Mouse (Mus musculus): ENCODE measurements around the gene Ngef. TPM values are rescaled to one million over a fixed set of nuclear protein-coding genes. Genes with fewer than 3 reads are reported as not detected.
A peak's percentile ranks its signal among the peaks of the same experiment; 100 is the strongest.

Ngef gene
- polyA plus RNA-seq, 1 experiment from 2014 or later: 2.9 TPM

DNA sequence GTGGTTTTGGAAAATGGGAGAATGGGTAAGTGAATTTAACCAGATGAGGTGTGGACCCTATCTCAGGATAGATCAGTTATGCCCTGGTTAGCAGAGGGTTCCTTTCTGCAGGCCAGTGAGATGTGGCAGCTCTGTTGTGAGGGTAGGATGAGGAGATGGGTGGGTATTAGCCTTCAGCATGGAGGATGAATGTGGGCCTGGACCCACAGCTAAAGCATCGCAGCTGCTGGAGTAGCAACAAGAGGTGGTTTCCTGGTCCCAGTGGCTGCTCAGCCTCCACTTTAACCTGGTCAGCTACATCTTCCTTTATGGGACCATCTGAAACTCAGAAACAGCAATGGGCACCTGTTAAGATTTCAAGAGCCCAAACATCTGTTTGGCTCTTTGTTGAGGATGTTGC lies 117.2 kb downstream of the Ngef start:
- no peak overlapping the region for H3K4me2 ChIP-seq (replicated peaks; ENCODE audit: low read depth, low read length)
- no peaks in the 10 kb centered on the region for H3K4me1 ChIP-seq (replicated peaks; ENCODE audit: control insufficient read depth, insufficient read depth, low read length)
- no peaks in the 10 kb centered on the region for H3K36me3 ChIP-seq (ENCODE audit: control insufficient read depth, insufficient read depth, low read length)
- no peaks in the 10 kb centered on the region for H3K27me3 ChIP-seq (ENCODE audit: control insufficient read depth, insufficient read depth, low read length)
- no peaks in the 10 kb centered on the region for H3K9me3 ChIP-seq (ENCODE audit: control insufficient read depth, low read length)
- no peak overlapping the region for H3K27ac ChIP-seq (ENCODE audit: low read depth, low read length)
- WGBS: 100% methylated on average over 1 of the region's 1 CpGs
- H3K9ac ChIP-seq (ENCODE audit: low read depth, low read length): no peak overlapping the region
- ATAC-seq (ENCODE audit: low FRiP score): no peak
- H3K4me3 ChIP-seq (ENCODE audit: low read depth, low read length): no peak overlapping the region
- no peak for DNase-seq (ENCODE audit: low spot score)

DNA sequence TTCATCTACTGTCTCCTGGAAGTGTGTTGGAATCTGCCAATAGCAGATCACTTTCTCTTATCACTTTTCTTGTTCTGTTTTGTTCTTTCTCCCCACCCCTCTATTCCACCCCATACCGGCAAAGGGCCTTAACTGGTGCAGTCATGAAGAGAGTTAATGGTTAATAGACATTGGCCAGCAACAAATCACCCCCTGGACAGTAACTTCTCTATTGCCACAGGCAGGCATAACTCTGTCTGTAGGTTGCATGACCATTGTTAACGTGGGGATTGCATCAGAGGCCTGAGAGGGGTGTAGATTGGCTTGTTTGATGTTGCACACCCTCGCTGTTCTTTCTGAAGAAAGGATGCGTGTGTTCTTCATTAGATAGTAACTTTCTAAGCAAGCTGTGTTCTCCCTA lies 124.2 kb downstream of the Ngef start:
- no peaks in the 10 kb centered on the region for H3K27me3 ChIP-seq (ENCODE audit: control insufficient read depth, insufficient read depth, low read length)
- ATAC-seq (ENCODE audit: low FRiP score): no peak
- H3K4me2 ChIP-seq (replicated peaks; ENCODE audit: low read depth, low read length): no peak overlapping the region
- 0 out of 2 replicates have a peak, but pooled peaks cover 3% of the 10 kb centered on the region for H3K36me3 ChIP-seq (ENCODE audit: control insufficient read depth, insufficient read depth, low read length)
- no peak overlapping the region for H3K27ac ChIP-seq (ENCODE audit: low read depth, low read length)
- WGBS: 89% methylated on average over 4 of the region's 4 CpGs
- no peak overlapping the region for H3K4me3 ChIP-seq (ENCODE audit: low read depth, low read length)
- no peak for DNase-seq (ENCODE audit: low spot score)
- H3K9me3 ChIP-seq (ENCODE audit: control insufficient read depth, low read length): no peaks in the 10 kb centered on the region
- no peaks in the 10 kb centered on the region for H3K4me1 ChIP-seq (replicated peaks; ENCODE audit: control insufficient read depth, insufficient read depth, low read length)
- no peak overlapping the region for H3K9ac ChIP-seq (ENCODE audit: low read depth, low read length)

DNA sequence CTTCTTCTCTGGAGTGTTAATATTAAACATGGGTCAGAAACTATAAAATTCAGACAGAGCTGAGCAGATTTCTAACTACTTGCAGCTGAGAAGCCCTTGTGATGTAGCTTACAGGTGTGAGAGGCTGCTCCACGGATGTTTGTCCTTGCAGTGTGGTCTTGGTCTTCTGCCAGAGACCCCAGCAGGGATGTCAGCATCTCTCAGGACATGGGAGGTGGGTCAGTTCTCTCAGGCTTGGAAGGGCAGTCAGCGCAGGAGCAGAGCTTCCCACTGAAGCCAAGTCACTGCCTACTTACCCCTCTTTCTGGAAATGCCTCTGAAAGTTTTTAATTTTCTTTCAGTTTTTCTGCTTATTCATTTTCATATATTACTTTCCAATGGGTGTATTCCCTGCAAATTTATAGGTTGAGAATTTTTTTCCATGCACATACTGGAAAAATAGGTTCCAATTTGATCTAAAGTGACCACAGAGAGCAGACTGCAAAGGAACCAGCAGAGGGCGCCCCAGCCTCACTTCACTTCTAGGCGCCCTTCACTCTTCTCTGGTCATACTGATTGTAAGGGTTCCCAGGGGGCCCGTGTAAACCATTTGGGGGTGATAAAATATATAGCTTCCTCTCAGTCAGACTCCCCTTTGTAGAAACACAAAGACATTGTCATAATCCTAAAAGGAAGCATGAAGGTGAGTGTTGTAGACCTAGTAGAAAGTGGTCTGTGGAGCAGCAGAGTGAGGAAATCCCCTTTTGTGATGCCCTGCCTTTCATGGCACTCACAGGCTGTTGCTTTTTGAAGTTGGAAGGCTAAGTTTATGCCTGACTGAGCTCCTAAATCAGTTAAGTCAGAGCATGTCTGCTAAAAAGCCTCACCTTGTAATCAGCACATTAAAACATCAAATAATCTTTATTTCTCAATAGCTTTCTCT lies 126.2 kb downstream of the Ngef start:
- ATAC-seq (ENCODE audit: low FRiP score) (no peak), DNase-seq (ENCODE audit: low spot score) (peak; percentile 84)
- H3K4me1 ChIP-seq (replicated peaks; ENCODE audit: control insufficient read depth, insufficient read depth, low read length): no peaks in the 10 kb centered on the region
- H3K27me3 ChIP-seq (ENCODE audit: control insufficient read depth, insufficient read depth, low read length): no peaks in the 10 kb centered on the region
- no peaks in the 10 kb centered on the region for H3K9me3 ChIP-seq (ENCODE audit: control insufficient read depth, low read length)
- H3K27ac ChIP-seq (ENCODE audit: low read depth, low read length): no peak overlapping the region
- WGBS: 40% methylated on average over 5 of the region's 5 CpGs
- 0 out of 2 replicates have a peak, but pooled peaks cover 3% of the 10 kb centered on the region for H3K36me3 ChIP-seq (ENCODE audit: control insufficient read depth, insufficient read depth, low read length)
- no peak overlapping the region for H3K9ac ChIP-seq (ENCODE audit: low read depth, low read length)
- no peak overlapping the region for H3K4me3 ChIP-seq (ENCODE audit: low read depth, low read length)
- no peak overlapping the region for H3K4me2 ChIP-seq (replicated peaks; ENCODE audit: low read depth, low read length)

- no peaks in the 10 kb centered on the region for H3K9me3 ChIP-seq (ENCODE audit: control insufficient read depth, low read length)
- no peak for DNase-seq (ENCODE audit: low spot score)
- H3K27me3 ChIP-seq (ENCODE audit: control insufficient read depth, insufficient read depth, low read length): no peaks in the 10 kb centered on the region
- peaks cover 9% of the 10 kb centered on the region; the same call in 1 of the 2 replicates for H3K36me3 ChIP-seq (ENCODE audit: control insufficient read depth, insufficient read depth, low read length)
- WGBS: 89% methylated on average over 6 of the region's 6 CpGs
- no peak overlapping the region for H3K4me2 ChIP-seq (replicated peaks; ENCODE audit: low read depth, low read length)
- no peaks in the 10 kb centered on the region for H3K4me1 ChIP-seq (replicated peaks; ENCODE audit: control insufficient read depth, insufficient read depth, low read length)
- no peak overlapping the region for H3K27ac ChIP-seq (ENCODE audit: low read depth, low read length)
- no peak overlapping the region for H3K4me3 ChIP-seq (ENCODE audit: low read depth, low read length)
- no peak for ATAC-seq (ENCODE audit: low FRiP score)
- no peak overlapping the region for H3K9ac ChIP-seq (ENCODE audit: low read depth, low read length)
These were observed 137.1 kb downstream of the Ngef start for GRCm38 (mm10) chr1:87436583-87436982.

- no peak overlapping the region for H3K4me3 ChIP-seq (ENCODE audit: low read depth, low read length)
- peaks cover 7% of the 10 kb centered on the region; the same call in 1 of the 2 replicates for H3K36me3 ChIP-seq (ENCODE audit: control insufficient read depth, insufficient read depth, low read length)
- H3K9me3 ChIP-seq (ENCODE audit: control insufficient read depth, low read length): no peaks in the 10 kb centered on the region
- no peak overlapping the region for H3K9ac ChIP-seq (ENCODE audit: low read depth, low read length)
- ATAC-seq (ENCODE audit: low FRiP score) (no peak), DNase-seq (ENCODE audit: low spot score) (no peak)
- no peaks in the 10 kb centered on the region for H3K27me3 ChIP-seq (ENCODE audit: control insufficient read depth, insufficient read depth, low read length)
- no peaks in the 10 kb centered on the region for H3K4me1 ChIP-seq (replicated peaks; ENCODE audit: control insufficient read depth, insufficient read depth, low read length)
- no peak overlapping the region for H3K4me2 ChIP-seq (replicated peaks; ENCODE audit: low read depth, low read length)
- H3K27ac ChIP-seq (ENCODE audit: low read depth, low read length): no peak overlapping the region
- WGBS: 93% methylated on average over 2 of the region's 2 CpGs
These were observed 138.5 kb downstream of the Ngef start for GRCm38 (mm10) chr1:87435125-87435524.

Other genes with a start within 250 kb of the Ngef start
- gene Gigyf2, start 246.9 kb downstream of the Ngef start, polyA plus RNA-seq (2014; fragmentation: Nextera tagmentation; extraction: Ambion mirVana): 53.5 and 68.2 TPM in 2 replicates
- 8.1 and 8.8 TPM in 2 replicates for gene Kcnj13, start 179.1 kb downstream of the Ngef start, polyA plus RNA-seq (2014; fragmentation: Nextera tagmentation; extraction: Ambion mirVana)
- not detected in 2 replicates for gene Snorc, start 103.6 kb downstream of the Ngef start, polyA plus RNA-seq (2014; fragmentation: Nextera tagmentation; extraction: Ambion mirVana)
- gene Neu2, start 64.0 kb downstream of the Ngef start, polyA plus RNA-seq (2014; fragmentation: Nextera tagmentation; extraction: Ambion mirVana): not detected in 2 replicates
- 3.7 and 4.2 TPM in 2 replicates for gene Inpp5d, start 46.4 kb upstream of the Ngef start, polyA plus RNA-seq (2014; fragmentation: Nextera tagmentation; extraction: Ambion mirVana)
- gene Atg16l1, start 182.0 kb upstream of the Ngef start, polyA plus RNA-seq (2014; fragmentation: Nextera tagmentation; extraction: Ambion mirVana): 37.8 and 39.7 TPM in 2 replicates
- 1.8 and 2.6 TPM in 2 replicates for gene Sag, start 229.8 kb upstream of the Ngef start, polyA plus RNA-seq (2014; fragmentation: Nextera tagmentation; extraction: Ambion mirVana)

All from hindbrain, embryonic 11.5 days (tissue).